Mouse (Mus musculus) pancreas, adult 10 weeks (tissue): Measurements from ENCODE around the gene C1galt1c1. TPM values are rescaled to one million over a fixed set of nuclear protein-coding genes. Genes with fewer than 3 reads are reported as not detected.

Experiments
- polyA plus RNA-seq: library from polyadenylated mRNA; stranded (reverse); fragments of 350-450 nt; fragmentation: Illumina TruSeq; extraction: RNeasy Lipid Tissue Mini Kit (QIAGEN cat#74804); gene quantifications from one replicate; pipeline ENCODE4 v1.2.3, GENCODE M21; 2015; ENCODE audit warnings: low read depth, low replicate concordance; ENCODE audit not compliant: insufficient read depth

The C1galt1c1 gene
- polyA plus RNA-seq = 7.8 TPM

GRCm38 (mm10) chrX:38634801-38635637 lies at the start of gene C1galt1c1:
TSS of gene C1galt1c1 (minus strand) at chrX:38635087.

GRCm38 (mm10) chrX:38600177-38600994 lies 34.5 kb downstream of the C1galt1c1 start, which contains the start of gene Mcts1:
TSS of gene Mcts1 (plus strand) at chrX:38600578.

Other genes with a start within 250 kb of the C1galt1c1 start
- gene Lamp2, start 178.6 kb downstream of the C1galt1c1 start, polyA plus RNA-seq = 36.9 TPM
- 5.2 TPM for gene Cul4b, start 58.9 kb downstream of the C1galt1c1 start, polyA plus RNA-seq
- 24.7 TPM for gene Mcts1, start 34.5 kb downstream of the C1galt1c1 start, polyA plus RNA-seq
- gene 6030498E09Rik, start 137.6 kb upstream of the C1galt1c1 start, polyA plus RNA-seq = not detected